8 mouse cellular contexts compared by ENCODE assay signal in genomic region chr12:105727964-105728363, GRCm38 (mm10). TPM values are rescaled to one million over a fixed set of nuclear protein-coding genes. Genes with fewer than 3 reads are reported as not detected.
DNase-seq lines count a peak whose midpoint lies in the region; ATAC-seq and TF ChIP-seq lines count a peak whose summit lies in the region.

No protein-coding gene starts in this region.

- H3K36me3 ChIP-seq in heart, postnatal 0 days (replicated peaks; ENCODE audit: control insufficient read depth, insufficient read depth, low read length) = no peaks in the 10 kb centered on the region
- H3K36me3 ChIP-seq in thymus, adult 2 months (ENCODE audit: control insufficient read depth, insufficient read depth, low read length) = no peaks in the 10 kb centered on the region
- no peaks in the 10 kb centered on the region for H3K36me3 ChIP-seq in liver, embryonic 11.5 days (ENCODE audit: control insufficient read depth, insufficient read depth, low read length)
- H3K36me3 ChIP-seq in forebrain, embryonic 10.5 days (replicated peaks) = no peaks in the 10 kb centered on the region

- no peak overlapping the region for H3K4me3 ChIP-seq in heart, postnatal 0 days (ENCODE audit: low read depth, low read length)
- no peak overlapping the region for H3K4me3 ChIP-seq in thymus, adult 2 months (ENCODE audit: control insufficient read depth, insufficient read depth, low read length)
- H3K4me3 ChIP-seq in liver, embryonic 11.5 days (ENCODE audit: low read depth, low read length) = no peak overlapping the region
- H3K4me3 ChIP-seq in forebrain, embryonic 10.5 days = no peak overlapping the region

- DNase-seq in heart, postnatal 0 days (ENCODE audit: low spot score) = no peak
- DNase-seq in heart, postnatal 25 days (ENCODE audit: low spot score) = no peak
- peak; percentile 37 for DNase-seq in thymus, adult 2 months
- DNase-seq in thymus, adult 18-20 months = no peak
- peak; percentile 54 for DNase-seq in embryo, embryonic 10 days (ENCODE audit: low spot score)
- DNase-seq in liver, embryonic 11.5 days (ENCODE audit: low spot score) = no peak
- peak; percentile 37 for DNase-seq in thymus, postnatal 14 days
- no peak for DNase-seq in forebrain, embryonic 10.5 days (ENCODE audit: extremely low spot score, low spot score)

- peak; percentile 55 for TF ChIP-seq CTCF in heart, postnatal 0 days (IDR thresholded peaks at IDR 0.05; ENCODE audit: low read depth)
- no peak for TF ChIP-seq CTCF in thymus, adult 2 months (IDR thresholded peaks at IDR 0.05; ENCODE audit: borderline replicate concordance, control insufficient read depth, extremely low read depth, insufficient read depth, low read length, poor library complexity)

- intact Hi-C loops in heart, postnatal 25 days (cut with DNase I) = no loop called here

- no peaks in the 10 kb centered on the region for H3K4me1 ChIP-seq in heart, postnatal 0 days (ENCODE audit: control insufficient read depth, insufficient read depth)
- H3K4me1 ChIP-seq in thymus, adult 2 months (replicated peaks; ENCODE audit: control insufficient read depth, insufficient read depth, low read length) = no peaks in the 10 kb centered on the region
- H3K4me1 ChIP-seq in liver, embryonic 11.5 days (replicated peaks; ENCODE audit: control insufficient read depth, insufficient read depth, low read length) = peaks cover 24% of the 10 kb centered on the region
- no peaks in the 10 kb centered on the region for H3K4me1 ChIP-seq in forebrain, embryonic 10.5 days

- no peaks in the 10 kb centered on the region for H3K27me3 ChIP-seq in heart, postnatal 0 days (ENCODE audit: control insufficient read depth, insufficient read depth, low read length)
- no peaks in the 10 kb centered on the region for H3K27me3 ChIP-seq in thymus, adult 2 months (ENCODE audit: control insufficient read depth, insufficient read depth, low read length)
- no peaks in the 10 kb centered on the region for H3K27me3 ChIP-seq in liver, embryonic 11.5 days (replicated peaks; ENCODE audit: control insufficient read depth, insufficient read depth, low read length)
- H3K27me3 ChIP-seq in forebrain, embryonic 10.5 days (ENCODE audit: poor library complexity, severe bottlenecking) = no peaks in the 10 kb centered on the region

- no peaks in the 10 kb centered on the region for H3K9me3 ChIP-seq in heart, postnatal 0 days (replicated peaks; ENCODE audit: control insufficient read depth, low read length)
- no peaks in the 10 kb centered on the region for H3K9me3 ChIP-seq in liver, embryonic 11.5 days (ENCODE audit: control insufficient read depth, low read length)
- H3K9me3 ChIP-seq in forebrain, embryonic 10.5 days = no peaks in the 10 kb centered on the region

- ATAC-seq in heart, postnatal 0 days (ENCODE audit: insufficient read depth, low read depth) = no peak
- ATAC-seq in liver, embryonic 11.5 days (replicated peaks; ENCODE audit: low FRiP score) = no peak

- H3K9ac ChIP-seq in heart, postnatal 0 days (replicated peaks; ENCODE audit: low read depth, low read length) = no peak overlapping the region
- no peak overlapping the region for H3K9ac ChIP-seq in liver, embryonic 11.5 days (ENCODE audit: low read depth, low read length)

- TF ChIP-seq EP300 in heart, postnatal 0 days (IDR thresholded peaks at IDR 0.05; ENCODE audit: low read depth) = no peak

- H3K27ac ChIP-seq in heart, postnatal 0 days (ENCODE audit: low read depth) = no peak overlapping the region
- no peak overlapping the region for H3K27ac ChIP-seq in thymus, adult 2 months (ENCODE audit: control insufficient read depth, insufficient read depth, low read length)
- H3K27ac ChIP-seq in liver, embryonic 11.5 days (ENCODE audit: low read depth, low read length) = peak overlapping the region; percentile 89
- H3K27ac ChIP-seq in forebrain, embryonic 10.5 days = no peak overlapping the region

- 27% methylated on average over 8 of the region's 8 CpGs for WGBS in heart, postnatal 0 days
- WGBS in thymus, adult 2 months = 42% methylated on average over 8 of the region's 8 CpGs
- WGBS in liver, embryonic 11.5 days = 23% methylated on average over 8 of the region's 8 CpGs
- 31% methylated on average over 8 of the region's 8 CpGs for WGBS in forebrain, embryonic 10.5 days

- H3K4me2 ChIP-seq in heart, postnatal 0 days (ENCODE audit: low read depth, low read length) = no peak overlapping the region
- H3K4me2 ChIP-seq in liver, embryonic 11.5 days = peak overlapping the region; percentile 28; the same call in 1 of the 2 replicates

- TF ChIP-seq POLR2A in thymus, adult 2 months (IDR thresholded peaks at IDR 0.05; ENCODE audit: control insufficient read depth, extremely low read depth, insufficient read depth, low read length, poor library complexity) = no peak

RNA-seq across cellular contexts. Expression of gene Ak7, which starts 22.2 kb away (rescaled TPM):
- total RNA-seq in heart, postnatal 0 days (2014; rRNA removed; ENCODE audit: low replicate concordance) = not detected in 2 replicates
- 0.14 and 0.23 TPM in 2 replicates for polyA plus RNA-seq in heart, postnatal 0 days (2015; fragmentation: Nextera tagmentation; extraction: Ambion mirVana)
- under 1 TPM in 1 of 2 experiments, not detected in 1; 0.08 TPM for total RNA-seq in heart, postnatal 25 days (2021)
- polyA plus RNA-seq in thymus, adult 2 months (2012; rRNA removed) = 0.13 and 0.20 TPM in 2 replicates
- polyA plus RNA-seq in liver, embryonic 11.5 days (2014; fragmentation: Nextera tagmentation; extraction: Ambion mirVana) = 0.10 TPM in 1 of 2 replicates, not detected in the other
- 0.15 and 0.16 TPM in 2 replicates for polyA plus RNA-seq in forebrain, embryonic 10.5 days (2016; fragmentation: Nextera tagmentation; extraction: Ambion mirVana)

RNA-seq across cellular contexts. Expression of gene Atg2b, which starts 43.0 kb away (rescaled TPM):
- 19.7 and 20.8 TPM in 2 replicates for total RNA-seq in heart, postnatal 0 days (2014; rRNA removed; ENCODE audit: low replicate concordance)
- 5.3 and 5.4 TPM in 2 replicates for polyA plus RNA-seq in heart, postnatal 0 days (2015; fragmentation: Nextera tagmentation; extraction: Ambion mirVana)
- total RNA-seq in heart, postnatal 25 days (2021) = 10 to 100 TPM; 17.0 to 18.8 TPM
- polyA plus RNA-seq in thymus, adult 2 months (2012; rRNA removed) = 25.6 and 28.3 TPM in 2 replicates
- 26.3 and 28.2 TPM in 2 replicates for polyA plus RNA-seq in liver, embryonic 11.5 days (2014; fragmentation: Nextera tagmentation; extraction: Ambion mirVana)
- polyA plus RNA-seq in forebrain, embryonic 10.5 days (2016; fragmentation: Nextera tagmentation; extraction: Ambion mirVana) = 11.4 and 12.2 TPM in 2 replicates

RNA-seq across cellular contexts. Expression of gene Gskip, which starts 43.3 kb away (rescaled TPM):
- 7.0 and 8.8 TPM in 2 replicates for total RNA-seq in heart, postnatal 0 days (2014; rRNA removed; ENCODE audit: low replicate concordance)
- polyA plus RNA-seq in heart, postnatal 0 days (2015; fragmentation: Nextera tagmentation; extraction: Ambion mirVana) = 16.8 and 17.1 TPM in 2 replicates
- 1 to 10 TPM; 7.0 to 7.6 TPM for total RNA-seq in heart, postnatal 25 days (2021)
- polyA plus RNA-seq in thymus, adult 2 months (2012; rRNA removed) = 12.2 and 12.6 TPM in 2 replicates
- polyA plus RNA-seq in liver, embryonic 11.5 days (2014; fragmentation: Nextera tagmentation; extraction: Ambion mirVana) = 27.5 and 28.4 TPM in 2 replicates
- 33.2 and 34.0 TPM in 2 replicates for polyA plus RNA-seq in forebrain, embryonic 10.5 days (2016; fragmentation: Nextera tagmentation; extraction: Ambion mirVana)

RNA-seq across cellular contexts. Expression of gene Papola, which starts 56.5 kb away (rescaled TPM):
- 78.4 and 110 TPM in 2 replicates for total RNA-seq in heart, postnatal 0 days (2014; rRNA removed; ENCODE audit: low replicate concordance)
- 118 and 124 TPM in 2 replicates for polyA plus RNA-seq in heart, postnatal 0 days (2015; fragmentation: Nextera tagmentation; extraction: Ambion mirVana)
- total RNA-seq in heart, postnatal 25 days (2021) = 100 to 1,000 TPM; 124 to 133 TPM
- polyA plus RNA-seq in thymus, adult 2 months (2012; rRNA removed) = 91.1 and 114 TPM in 2 replicates
- 178 and 192 TPM in 2 replicates for polyA plus RNA-seq in liver, embryonic 11.5 days (2014; fragmentation: Nextera tagmentation; extraction: Ambion mirVana)
- polyA plus RNA-seq in forebrain, embryonic 10.5 days (2016; fragmentation: Nextera tagmentation; extraction: Ambion mirVana) = 290 and 300 TPM in 2 replicates

Comparison
In these comparisons a context has a peak if more than half of its experiments do, and no peak if none do; other contexts are left out.
1. DNase-seq: peak in thymus, adult 2 months (single experiment), embryo, embryonic 10 days (single experiment) and thymus, postnatal 14 days (single experiment); none in heart, postnatal 0 days (single experiment), heart, postnatal 25 days (single experiment), thymus, adult 18-20 months (0 of 2), liver, embryonic 11.5 days (single experiment) and forebrain, embryonic 10.5 days (single experiment).